Mouse (Mus musculus): ENCODE results near the gene Uggt2. TPM values are rescaled to one million over a fixed set of nuclear protein-coding genes. Genes with fewer than 3 reads are reported as not detected.

Uggt2 gene
- 1 to 10 TPM; 6.5 to 6.7 TPM for total RNA-seq (2021)

DNA sequence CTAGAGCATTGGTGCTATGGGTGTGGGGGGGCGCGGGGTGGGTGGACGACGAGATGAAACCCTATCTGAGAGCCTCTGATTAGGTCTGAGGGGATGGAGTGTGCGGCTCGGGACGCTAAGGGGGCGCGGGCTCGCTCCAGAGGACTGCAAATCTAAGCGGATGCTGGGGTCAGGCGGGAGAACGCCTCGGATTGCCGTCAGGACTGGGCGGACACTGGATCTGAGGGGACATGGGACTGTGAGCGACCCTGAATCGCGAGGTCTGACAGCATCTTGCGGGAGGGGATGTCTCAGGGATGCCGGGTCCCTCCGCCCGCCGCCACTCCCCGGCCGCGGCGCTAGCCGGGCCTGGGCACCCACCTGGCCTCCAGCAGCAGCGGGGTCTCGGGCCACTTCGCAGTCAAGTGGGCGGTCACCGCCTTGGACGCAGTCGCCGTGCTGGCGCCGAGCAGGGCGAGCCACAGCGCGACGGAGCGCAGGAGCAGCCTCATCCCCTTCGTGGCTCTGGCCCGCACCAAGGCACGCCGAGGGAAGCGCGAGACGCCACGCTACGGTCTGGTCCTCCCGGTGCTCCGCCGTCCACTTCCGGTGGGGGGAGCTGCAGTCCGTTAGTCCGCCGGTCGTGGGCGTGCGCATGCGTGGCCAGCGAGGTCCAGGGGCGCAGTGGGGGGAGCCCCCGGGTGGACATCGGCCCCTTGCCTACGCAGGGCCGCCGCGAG lies at the start of gene Uggt2:
Uggt2 (minus strand) TSS at position 580 of the 719 bp plus-strand sequence.
- DNase-seq, result peak; percentile 75 to 81
- intact Hi-C loops (cut with DNase I), result no loop called here

DNA sequence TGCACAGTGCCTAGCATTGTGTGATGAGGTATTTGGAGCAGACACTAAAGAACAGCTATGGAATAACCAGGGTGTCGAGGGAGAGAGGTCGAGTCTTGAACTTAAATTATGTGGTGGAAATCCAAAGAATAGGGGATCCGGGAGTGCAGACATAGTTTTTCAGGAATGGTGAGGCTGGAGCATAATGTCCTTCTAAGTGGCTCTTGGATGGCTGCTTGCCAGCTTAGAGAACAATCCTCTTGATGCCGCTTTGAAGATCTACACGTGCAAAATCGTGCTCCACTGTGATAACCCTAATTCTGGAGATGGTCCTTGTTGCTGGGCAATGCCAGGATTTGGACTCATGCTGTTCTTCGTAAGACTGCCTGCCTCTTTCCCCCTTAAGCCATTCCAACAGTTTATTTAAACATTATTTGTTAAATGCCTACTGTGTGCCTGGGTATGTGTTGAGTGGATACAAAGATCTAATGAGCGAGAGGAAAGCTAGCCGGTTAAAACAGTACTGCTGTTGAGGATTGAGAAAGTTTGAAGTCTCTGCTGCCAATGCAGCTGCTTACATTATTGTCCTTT lies 40.2 kb upstream of the Uggt2 start:
- intact Hi-C loops (cut with DNase I), result no loop called here
- no peak for DNase-seq

GRCm38 (mm10) chr14:119138786-119139100 lies 39.5 kb upstream of the Uggt2 start:
- intact Hi-C loops (cut with DNase I), result no loop called here
- no peak for DNase-seq

GRCm38 (mm10) chr14:119137906-119138785 lies 38.9 kb upstream of the Uggt2 start, which contains the start of gene Hs6st3:
Hs6st3 (plus strand) TSS chr14:119138341.
- intact Hi-C loops (cut with DNase I), result no loop called here
- DNase-seq, result no peak

GRCm38 (mm10) chr14:119137512-119137905 lies 38.3 kb upstream of the Uggt2 start:
- intact Hi-C loops (cut with DNase I), result no loop called here
- DNase-seq, result peak; percentile 20 to 25

DNA sequence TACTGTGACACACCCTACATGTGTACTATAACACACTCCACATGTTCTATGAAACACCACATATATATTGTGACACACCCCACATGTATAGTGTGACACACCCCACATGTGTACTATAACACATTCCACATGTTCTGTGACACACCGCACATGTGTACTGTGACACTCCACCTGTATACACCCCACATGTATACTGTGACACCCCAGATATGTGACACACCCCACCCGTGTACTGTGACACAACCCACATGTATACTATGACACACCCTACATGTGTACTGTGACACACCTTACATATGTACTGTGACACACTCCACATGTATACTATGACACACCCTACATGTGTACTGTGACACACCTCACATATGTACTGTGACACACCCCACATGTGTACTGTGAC lies 28.1 kb upstream of the Uggt2 start:
- no peak for DNase-seq
- intact Hi-C loops (cut with DNase I), result no loop called here

GRCm38 (mm10) chr14:119125840-119126239 lies 26.6 kb upstream of the Uggt2 start:
- intact Hi-C loops (cut with DNase I), result no loop called here
- no peak for DNase-seq

- intact Hi-C loops (cut with DNase I), result no loop called here
- no peak for DNase-seq
Measured at GRCm38 (mm10) chr14:119124061-119124460, 24.8 kb upstream of the Uggt2 start.

DNA sequence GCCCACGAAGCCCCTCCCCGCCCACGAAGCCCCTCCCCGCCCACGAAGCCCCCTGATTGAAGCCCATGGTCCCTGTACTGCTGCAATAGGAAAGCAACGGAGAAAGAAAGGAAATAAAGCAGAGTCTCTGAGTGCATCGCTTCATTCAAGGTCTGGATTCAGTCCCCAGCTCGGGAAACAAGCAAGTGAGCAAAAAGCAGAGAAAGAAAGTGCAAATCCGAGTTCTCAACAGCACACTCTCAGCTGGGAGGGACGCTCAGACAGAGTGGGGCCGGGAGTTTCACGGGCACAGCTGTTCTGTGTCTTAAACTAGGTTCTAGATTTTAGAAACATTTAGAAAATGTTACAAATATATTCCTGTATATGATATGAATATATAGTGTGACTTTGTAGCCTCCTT lies 24.4 kb upstream of the Uggt2 start:
- intact Hi-C loops (cut with DNase I), result no loop called here
- no peak for DNase-seq

GRCm38 (mm10) chr14:119112558-119112957 lies 13.3 kb upstream of the Uggt2 start:
- no peak for DNase-seq
- intact Hi-C loops (cut with DNase I), result no loop called here

DNA sequence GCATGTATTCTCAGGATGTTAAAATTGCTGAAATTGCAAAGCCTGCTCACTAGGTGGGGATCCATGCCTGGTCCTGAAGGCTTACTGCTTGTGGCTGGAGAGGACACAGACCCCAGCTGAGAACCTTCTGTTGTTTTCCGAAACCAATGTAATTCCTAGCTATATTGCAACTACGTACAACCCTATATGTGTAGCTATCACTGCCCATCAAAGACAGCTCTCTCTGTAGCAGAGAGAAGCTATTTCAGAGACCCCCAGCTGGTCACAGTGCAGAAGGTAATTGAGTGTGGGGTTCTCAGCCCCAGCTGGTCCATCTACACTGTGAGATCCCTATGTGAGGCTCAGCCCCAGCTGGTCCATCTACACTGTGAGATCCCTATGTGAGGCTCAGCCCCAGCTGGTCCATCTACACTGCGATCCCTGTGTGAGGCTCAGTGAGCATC lies 10.6 kb upstream of the Uggt2 start:
- intact Hi-C loops (cut with DNase I), result no loop called here
- DNase-seq, result no peak

DNA sequence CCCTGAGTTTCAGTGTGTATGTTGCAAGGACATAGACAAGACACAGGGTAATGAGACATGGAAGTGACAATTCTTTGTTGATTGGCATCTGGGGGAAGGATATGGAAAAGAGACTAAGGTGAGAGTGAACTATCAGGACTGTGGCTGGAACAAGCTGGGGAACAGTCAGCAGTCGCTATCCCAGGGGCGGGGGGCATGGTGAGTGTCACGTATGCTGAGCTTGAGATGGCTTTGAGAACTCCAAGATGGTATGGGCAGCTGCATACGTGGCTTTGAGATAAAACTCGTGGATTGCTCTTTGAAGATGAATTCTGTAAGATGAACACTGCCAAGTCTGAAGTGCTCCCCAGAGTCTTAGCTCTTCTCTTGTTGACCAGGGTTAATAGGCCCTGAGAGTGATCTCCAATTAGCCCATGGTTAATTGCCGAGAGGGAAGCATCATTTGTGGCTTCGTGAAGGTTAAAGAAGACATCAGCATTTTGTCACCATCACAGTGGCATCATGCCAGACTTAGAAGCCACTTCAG lies 9.6 kb upstream of the Uggt2 start:
- intact Hi-C loops (cut with DNase I), result no loop called here
- DNase-seq, result no peak

- no peak for DNase-seq
- intact Hi-C loops (cut with DNase I), result no loop called here
Measured at GRCm38 (mm10) chr14:119107591-119107990, 8.4 kb upstream of the Uggt2 start.

- no peak for DNase-seq
- intact Hi-C loops (cut with DNase I), result no loop called here
Measured at GRCm38 (mm10) chr14:119099570-119099891, 301 bp upstream of the Uggt2 start.

DNA sequence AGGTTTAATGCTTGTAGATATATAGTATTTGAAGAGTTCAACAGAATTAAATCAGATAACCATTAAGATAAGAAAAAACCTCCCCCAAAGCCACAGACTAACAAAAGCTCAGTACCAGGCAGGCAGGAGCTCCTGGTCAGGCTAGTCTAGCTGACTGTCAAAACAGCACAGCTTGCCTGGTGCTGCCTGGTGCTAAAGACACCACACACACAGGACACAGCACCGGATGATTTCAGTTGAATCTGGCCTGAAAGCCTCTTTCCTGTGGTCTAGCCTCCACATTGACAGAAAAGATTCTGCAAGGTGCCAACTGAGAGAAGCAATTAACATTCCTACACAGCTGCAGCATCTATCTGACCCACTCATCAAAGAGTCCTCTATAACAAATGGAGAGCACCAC lies 37.4 kb downstream of the Uggt2 start:
- DNase-seq, result no peak
- intact Hi-C loops (cut with DNase I), result no loop called here

GRCm38 (mm10) chr14:119060682-119061081 lies 38.5 kb downstream of the Uggt2 start:
- DNase-seq, result no peak
- intact Hi-C loops (cut with DNase I), result no loop called here

GRCm38 (mm10) chr14:119057014-119057413 lies 42.2 kb downstream of the Uggt2 start:
- no peak for DNase-seq
- intact Hi-C loops (cut with DNase I), result no loop called here

GRCm38 (mm10) chr14:119052969-119053368 lies 46.3 kb downstream of the Uggt2 start:
- intact Hi-C loops (cut with DNase I), result no loop called here
- no peak for DNase-seq

DNA sequence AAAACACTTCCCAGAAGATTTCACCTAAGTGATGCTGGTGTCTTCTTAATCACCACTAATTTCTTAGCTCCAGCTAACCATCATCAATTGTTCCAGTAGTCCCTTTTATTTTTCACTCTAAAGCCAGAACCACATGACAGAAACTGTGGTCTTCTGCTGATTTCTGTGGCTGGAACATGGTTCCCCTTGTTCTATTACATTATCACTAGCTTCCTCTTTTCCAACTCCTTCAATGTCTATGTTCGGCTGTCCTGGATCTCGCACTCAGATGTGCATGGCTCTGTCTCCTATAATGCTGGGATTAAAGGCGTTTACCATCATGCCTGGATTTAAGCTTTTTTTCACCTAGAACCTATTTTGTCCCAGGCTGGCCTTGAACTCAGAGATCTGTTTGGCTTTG lies 46.9 kb downstream of the Uggt2 start:
- DNase-seq, result no peak
- intact Hi-C loops (cut with DNase I), result no loop called here

- intact Hi-C loops (cut with DNase I), result loop anchor here (5.0 kb wide), 2 partner anchors 809 to 1014 kb away; no protein-coding TSS in a partner anchor
- no peak for DNase-seq
Measured at GRCm38 (mm10) chr14:119043765-119044164, 55.5 kb downstream of the Uggt2 start.

DNA sequence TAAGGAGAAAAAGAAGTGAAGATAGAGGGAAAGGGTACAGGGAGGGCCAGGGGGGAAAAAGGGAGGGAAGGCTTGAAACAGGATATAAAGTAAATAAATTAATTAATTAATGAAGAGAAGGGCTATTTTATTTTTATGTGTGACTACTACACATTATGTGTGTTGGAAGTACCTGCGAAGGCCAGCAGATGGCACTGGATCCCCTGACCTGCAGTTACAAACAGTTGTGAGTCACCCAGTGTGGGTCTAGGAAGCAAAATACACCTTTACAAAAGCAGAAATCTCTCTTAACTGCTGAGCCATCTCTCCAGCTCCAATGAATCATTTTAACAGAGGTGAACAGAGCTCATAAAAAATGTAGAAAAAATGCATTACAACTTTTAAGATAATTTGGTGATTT lies 59.0 kb downstream of the Uggt2 start:
- DNase-seq, result peak; percentile 4 to 16
- intact Hi-C loops (cut with DNase I), result loop anchor here (5.0 kb wide), 2 partner anchors 812 to 1017 kb away; no protein-coding TSS in a partner anchor
